Mouse (Mus musculus) bone marrow macrophage, adult 2 months (primary cell): Measurements from ENCODE around the gene Gimd1.

ENCODE experiments used
- CTCF ChIP-seq: IDR thresholded peaks from 2 replicates; pipeline ENCODE4 v1.5.1; 2012; ENCODE audit warnings: low read depth, mild to moderate bottlenecking, low read length, moderate library complexity
- POLR2A ChIP-seq: IDR thresholded peaks from 2 replicates; pipeline ENCODE4 v1.6.1; 2012; ENCODE audit warnings: mild to moderate bottlenecking, low read depth, low read length, borderline replicate concordance

DNA sequence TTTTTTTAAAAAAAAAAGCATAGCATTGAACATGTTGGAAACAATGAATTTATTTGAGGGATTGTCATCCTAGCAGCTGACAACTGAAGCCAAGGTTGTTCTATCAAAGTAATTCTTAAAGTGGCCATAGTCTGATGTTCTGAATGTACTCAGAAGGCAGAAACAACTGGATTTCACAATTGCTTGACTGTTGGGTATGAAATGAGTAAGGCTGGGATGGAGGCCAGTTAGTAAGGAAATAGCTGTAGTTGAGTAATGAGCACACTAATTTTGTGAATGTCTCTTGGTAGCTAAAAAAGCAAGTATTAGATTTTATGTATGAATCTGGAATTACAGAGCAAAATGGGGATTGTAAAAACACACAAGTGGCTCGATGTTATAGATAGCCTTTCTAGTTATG, 41.5 kb upstream of the Gimd1 start:
- no peak for TF ChIP-seq CTCF
- TF ChIP-seq POLR2A, result no peak
